Mouse (Mus musculus) liver, embryonic 18 days (tissue): ENCODE results near the gene Vmn1r228. TPM values are rescaled to one million over a fixed set of nuclear protein-coding genes. Genes with fewer than 3 reads are reported as not detected.

ENCODE experiments used
- polyA plus RNA-seq: library from polyadenylated mRNA; depleted of rRNA; stranded (reverse); fragments of >200 nt; gene quantifications from 2 replicates; pipeline ENCODE4 v1.2.3, GENCODE M21; 2012; rRNA removed

Gene Vmn1r228
- polyA plus RNA-seq = not detected in 2 replicates

DNA sequence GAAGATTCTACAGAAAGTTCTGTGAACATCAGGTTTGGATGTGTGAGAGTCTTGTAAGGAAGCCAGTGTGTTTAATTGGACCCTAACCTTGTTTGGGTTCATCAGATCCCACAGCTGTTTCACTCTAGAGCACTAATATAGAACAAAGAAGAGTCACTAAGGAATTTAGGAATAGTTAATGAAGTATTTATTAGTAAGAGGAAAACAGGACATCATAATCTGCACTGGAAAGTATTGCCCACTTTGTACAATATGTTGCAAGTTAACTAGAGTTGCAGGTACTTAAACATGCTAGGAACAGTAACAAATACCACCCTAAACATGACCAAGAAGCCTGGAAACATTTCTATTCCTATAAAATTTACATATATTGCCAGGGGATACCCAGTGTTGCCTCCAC is at the start of gene Vmn1r228:
Vmn1r228 (minus strand) TSS at position 101 of the 400 bp plus-strand sequence.

DNA sequence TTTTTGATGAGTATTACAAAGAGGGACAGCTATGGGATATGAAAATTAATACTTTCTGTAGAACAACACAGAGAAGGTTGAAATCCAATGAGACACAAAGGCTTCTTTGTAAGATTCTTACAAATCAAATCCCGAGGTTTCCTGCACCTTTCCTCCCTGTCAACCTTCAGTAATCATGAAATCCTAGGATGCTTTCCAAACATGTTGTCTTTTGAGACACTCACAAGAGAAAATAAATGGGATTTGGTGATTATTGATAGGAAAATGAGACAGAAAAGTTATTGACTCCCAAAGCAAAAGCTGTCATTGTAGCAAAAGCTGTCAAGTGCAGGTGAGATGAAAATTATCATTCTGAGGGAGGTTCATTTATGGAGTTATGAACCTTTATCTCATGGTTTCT is 25.3 kb upstream of the Vmn1r228 start, which contains the start of gene Vmn1r229:
Vmn1r229 (plus strand) TSS at position 301 of the 400 bp plus-strand sequence.

DNA sequence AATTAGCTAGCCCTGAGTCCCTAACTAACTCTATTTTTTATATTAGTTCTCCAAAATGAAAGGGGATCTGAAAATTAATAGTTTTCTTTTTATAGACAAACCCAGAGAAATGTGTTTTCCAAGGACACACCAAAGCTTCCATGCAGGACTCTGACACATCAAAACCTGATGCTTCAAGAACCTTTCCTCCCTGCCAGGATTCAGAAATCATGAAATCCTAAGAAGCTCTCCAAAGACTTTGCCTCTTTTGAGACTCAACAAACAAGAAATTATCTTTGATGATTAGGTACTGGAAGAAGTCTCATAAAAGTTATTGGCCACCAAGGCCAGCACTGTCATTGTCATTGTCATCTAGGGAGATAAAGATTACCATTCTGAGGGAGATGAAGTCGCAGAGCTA is 56.4 kb downstream of the Vmn1r228 start, which contains the start of gene Vmn1r227:
Vmn1r227 (plus strand) TSS at position 301 of the 400 bp plus-strand sequence.

Other genes with a start within 250 kb of the Vmn1r228 start
- not detected in 2 replicates for gene Vmn2r109, start 221.4 kb downstream of the Vmn1r228 start, polyA plus RNA-seq
- gene Vmn2r110, start 189.7 kb downstream of the Vmn1r228 start, polyA plus RNA-seq = not detected in 2 replicates
- gene Fpr-rs3, start 161.3 kb downstream of the Vmn1r228 start, polyA plus RNA-seq = not detected in 2 replicates
- not detected in 2 replicates for gene Vmn1r226, start 103.3 kb downstream of the Vmn1r228 start, polyA plus RNA-seq
- gene Vmn1r227, start 56.3 kb downstream of the Vmn1r228 start, polyA plus RNA-seq = not detected in 2 replicates
- gene Vmn1r229, start 25.4 kb upstream of the Vmn1r228 start, polyA plus RNA-seq = not detected in 2 replicates
- gene Vmn1r230, start 54.3 kb upstream of the Vmn1r228 start, polyA plus RNA-seq = not detected in 2 replicates
- not detected in 2 replicates for gene Vmn1r231, start 118.9 kb upstream of the Vmn1r228 start, polyA plus RNA-seq
- gene Vmn1r232, start 133.6 kb upstream of the Vmn1r228 start, polyA plus RNA-seq = not detected in 2 replicates
- gene Ppp2r1a, start 159.2 kb upstream of the Vmn1r228 start, polyA plus RNA-seq = 53.2 and 55.4 TPM in 2 replicates
- not detected in 2 replicates for gene Vmn1r233, start 210.3 kb upstream of the Vmn1r228 start, polyA plus RNA-seq
- 3.9 and 4.0 TPM in 2 replicates for gene Zfp160, start 222.7 kb upstream of the Vmn1r228 start, polyA plus RNA-seq